Mouse (Mus musculus) heart, embryonic 13.5 days (tissue): ENCODE measurements around the gene Nutm1. TPM values are rescaled to one million over a fixed set of nuclear protein-coding genes. Genes with fewer than 3 reads are reported as not detected.
"Not testable (repeated sequence)": the region's sequence is repeated elsewhere in the genome, so short reads cannot be mapped to it uniquely, and the experiment has no call there.

Experiments
- ATAC-seq: fragments of 200-750 bp; cut with Nextera tagmentation; 2 replicates; pipeline ENCODE4 v1.8.0; 2017; ENCODE audit warnings: moderate TSS enrichment; ENCODE audit not compliant: insufficient number of reproducible peaks, low FRiP score, low TSS enrichment; ENCODE audit errors: extremely low read depth
- H3K27ac ChIP-seq: fragments of 300-500 bp; sonication (generic); replicated peaks from 2 replicates; pipeline ENCODE4 v1.5.1; 2015; ENCODE audit warnings: moderate library complexity, mild to moderate bottlenecking, inconsistent platforms
- H3K27me3 ChIP-seq: fragments of 300-500 bp; sonication (generic); replicated peaks from 2 replicates; pipeline ENCODE4 v1.6.1; 2015; ENCODE audit warnings: mild to moderate bottlenecking, inconsistent platforms
- H3K36me3 ChIP-seq: fragments of 300-500 bp; sonication (generic); 2 replicates; pipeline ENCODE4 v1.6.1; 2015; ENCODE audit warnings: mild to moderate bottlenecking, inconsistent platforms
- H3K4me1 ChIP-seq: fragments of 300-500 bp; sonication (generic); 2 replicates; pipeline ENCODE4 v1.6.1; 2015; ENCODE audit warnings: inconsistent platforms
- H3K4me2 ChIP-seq: fragments of 300-500 bp; sonication (generic); 2 replicates; pipeline ENCODE4 v1.6.1; 2015; ENCODE audit warnings: inconsistent platforms, mild to moderate bottlenecking, moderate library complexity
- H3K4me3 ChIP-seq: fragments of 300-500 bp; sonication (generic); 2 replicates; pipeline ENCODE4 v1.5.1; 2015; ENCODE audit warnings: moderate library complexity, mild to moderate bottlenecking, inconsistent platforms
- H3K9ac ChIP-seq: fragments of 300-500 bp; sonication (generic); 2 replicates; pipeline ENCODE4 v1.6.1; 2015; ENCODE audit warnings: inconsistent platforms, mild to moderate bottlenecking, moderate library complexity
- H3K9me3 ChIP-seq: fragments of 300-500 bp; sonication (generic); 2 replicates; pipeline ENCODE4 v1.6.1; 2016; ENCODE audit warnings: inconsistent platforms
- WGBS: fragments of 180-500 bp; shearing (Covaris S2); methylation state at CpG from one replicate; pipeline ENCODE4 v1.1.7; 2015; ENCODE audit warnings: mixed read lengths; 5-methylcytosine and 5-hydroxymethylcytosine counted together
- polyA plus RNA-seq: library from polyadenylated mRNA; unstranded; fragments of >200 nt; fragmentation: Nextera tagmentation; extraction: Ambion mirVana; gene quantifications from 2 replicates; pipeline ENCODE4 v1.2.1, GENCODE M21; 2015

Gene Nutm1
- 0.04 and 0.05 TPM in 2 replicates for polyA plus RNA-seq

DNA sequence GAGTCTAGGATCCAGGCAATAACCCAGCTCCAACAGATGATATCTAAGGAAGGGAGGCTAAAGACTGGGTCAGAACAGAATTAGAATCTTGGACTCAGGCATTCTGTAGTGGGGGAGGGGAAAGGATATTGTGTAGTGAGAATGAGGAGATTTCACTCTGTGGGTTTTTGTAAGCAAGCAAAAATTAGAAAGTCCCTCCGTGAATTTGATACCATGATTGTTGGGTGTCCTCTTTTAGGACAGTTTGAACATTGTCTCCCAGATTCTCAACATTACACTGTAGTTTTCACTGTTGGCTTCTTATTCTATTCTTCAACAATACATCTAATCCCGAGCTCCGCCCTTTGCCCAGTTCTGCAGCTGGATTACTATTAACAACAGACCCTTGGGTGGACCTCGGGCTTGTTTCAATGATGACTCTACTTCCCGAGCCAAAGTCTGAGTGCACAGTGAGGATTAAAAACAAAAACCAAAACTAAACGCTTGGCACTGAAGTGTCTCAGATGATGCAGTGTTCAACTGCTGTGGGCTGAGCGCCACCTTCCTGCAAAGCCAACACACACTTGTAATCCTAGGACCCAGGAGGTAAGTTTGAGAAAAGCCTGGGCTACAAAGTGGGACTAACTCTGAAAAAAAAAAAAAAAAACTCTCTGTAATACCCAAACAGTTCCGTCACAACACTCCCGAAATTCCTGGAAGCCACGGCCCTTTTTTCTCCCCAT, at the start of gene Nutm1:
Gene Nutm1 (minus strand): TSS at position 51 of the 722 bp plus-strand sequence.
- Histone ChIP-seq H3K9ac (no peak within 1 kb of the TSS), H3K27ac (no peak within 1 kb of the TSS), H3K4me1 (peaks cover 13% of the 10 kb centered on the region), H3K27me3 (no peaks in the 10 kb centered on the region), H3K4me2 (no peak within 1 kb of the TSS), H3K9me3 (no peaks in the 10 kb centered on the region), H3K4me3 (no peak within 1 kb of the TSS), H3K36me3 (no peaks in the 10 kb centered on the region)
- WGBS, result 71% methylated on average over 10 of the region's 10 CpGs
- ATAC-seq, result no peak

DNA sequence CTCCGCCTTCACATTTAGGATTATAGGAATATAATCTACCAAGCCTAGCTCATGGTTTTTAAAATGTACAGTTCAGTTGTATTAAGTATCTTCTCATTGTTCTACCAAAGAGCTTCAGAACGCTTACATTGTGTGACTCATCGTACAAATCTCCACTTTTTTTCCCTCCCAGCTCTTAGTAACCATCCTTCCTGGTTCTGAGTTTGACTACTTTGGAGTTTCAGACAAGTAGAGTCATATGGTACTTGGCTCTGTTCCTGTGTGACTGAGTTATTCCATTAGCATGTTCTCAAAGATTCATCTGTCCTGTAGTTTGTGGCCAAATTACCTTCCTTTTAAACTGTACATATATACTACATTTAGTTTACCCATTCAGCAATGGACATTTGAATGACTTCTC, 49.6 kb upstream of the Nutm1 start:
- Histone ChIP-seq H3K9ac (no peak overlapping the region), H3K36me3 (no peaks in the 10 kb centered on the region), H3K4me2 (peak overlapping the region; percentile 53; the same call in 1 of the 2 replicates), H3K4me3 (no peak overlapping the region), H3K27ac (peak overlapping the region; percentile 54), H3K9me3 (no peaks in the 10 kb centered on the region), H3K27me3 (no peaks in the 10 kb centered on the region), H3K4me1 (peaks cover 33% of the 10 kb centered on the region)
- WGBS, result 64% methylated on average over 3 of the region's 3 CpGs
- ATAC-seq, result no peak

DNA sequence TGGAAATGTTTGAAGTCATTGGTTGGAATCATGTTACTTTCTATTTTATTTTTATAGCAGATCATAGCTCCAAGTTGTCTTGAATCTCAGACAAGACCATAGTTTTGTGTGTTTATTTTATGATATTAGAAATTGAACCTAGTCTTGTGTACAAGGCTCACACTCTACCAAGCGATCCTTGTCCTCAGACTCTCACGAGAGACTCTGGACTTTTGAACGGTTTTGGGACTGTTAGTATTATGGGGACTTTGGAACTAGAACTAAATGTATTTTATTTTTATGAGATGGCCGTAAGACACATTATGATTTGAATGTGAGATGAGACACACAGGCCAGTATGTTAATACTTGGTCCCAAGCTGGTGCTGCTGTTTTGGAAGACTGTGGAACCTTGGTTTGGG, 39.1 kb upstream of the Nutm1 start:
- peaks cover 4% of the 10 kb centered on the region for H3K36me3 ChIP-seq
- no peaks in the 10 kb centered on the region for H3K9me3 ChIP-seq
- no peak overlapping the region for H3K9ac ChIP-seq
- H3K4me1 ChIP-seq, result peaks cover 21% of the 10 kb centered on the region
- H3K4me3 ChIP-seq, result no peak overlapping the region
- no peak for ATAC-seq
- 91% methylated on average over 4 of the region's 4 CpGs for WGBS
- H3K27ac ChIP-seq, result no peak overlapping the region
- H3K4me2 ChIP-seq, result no peak overlapping the region
- H3K27me3 ChIP-seq, result no peaks in the 10 kb centered on the region

DNA sequence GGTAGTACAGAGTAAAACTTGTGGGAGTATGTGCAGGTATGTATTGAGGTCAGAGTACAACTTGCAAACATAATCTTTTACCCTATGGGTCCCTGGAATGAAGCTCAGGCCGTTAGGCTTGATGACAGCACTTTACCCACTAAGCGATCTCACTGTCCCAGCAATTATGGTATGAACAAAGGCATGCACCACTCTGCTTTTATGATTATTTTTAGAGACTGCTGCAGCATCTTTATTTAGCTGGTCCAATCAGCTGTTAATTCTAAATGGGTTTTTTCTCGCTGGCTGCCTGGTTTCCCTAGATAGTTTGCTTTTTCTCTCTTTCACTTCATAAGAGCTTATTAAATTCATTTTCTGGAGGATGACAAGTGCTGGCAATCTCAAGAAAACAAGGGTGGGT, 37.1 kb upstream of the Nutm1 start:
- peak overlapping the region; percentile 29 for H3K4me3 ChIP-seq
- ATAC-seq, result no peak

DNA sequence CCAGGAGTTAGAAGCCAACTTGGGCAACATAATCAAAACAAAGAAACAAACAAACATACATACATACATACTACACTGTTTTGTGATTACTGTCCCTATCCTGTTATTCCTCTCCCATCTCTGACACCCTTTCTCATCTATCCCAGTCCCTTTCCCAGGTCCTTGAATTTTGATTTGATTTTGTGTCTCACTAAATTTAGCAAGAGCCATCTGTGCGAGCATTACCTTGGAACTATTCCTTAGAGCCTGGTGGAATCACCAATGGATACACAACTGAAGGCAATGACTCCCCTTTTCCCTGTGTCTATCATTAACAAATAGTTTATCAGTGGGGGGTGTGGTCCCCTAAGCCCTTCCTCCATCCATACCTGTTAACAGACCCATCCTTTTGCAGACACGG, 33.7 kb upstream of the Nutm1 start:
- H3K4me2 ChIP-seq, result no peak overlapping the region
- no peak overlapping the region for H3K27ac ChIP-seq
- no peak for ATAC-seq
- no peaks in the 10 kb centered on the region for H3K27me3 ChIP-seq
- H3K4me1 ChIP-seq, result peaks cover 23% of the 10 kb centered on the region
- no peaks in the 10 kb centered on the region for H3K9me3 ChIP-seq
- 66% methylated on average over 2 of the region's 2 CpGs for WGBS
- no peak overlapping the region for H3K4me3 ChIP-seq
- peaks cover 4% of the 10 kb centered on the region for H3K36me3 ChIP-seq
- H3K9ac ChIP-seq, result no peak overlapping the region

More for the DNA sequence above, 37.1 kb upstream of the Nutm1 start:
- H3K9ac ChIP-seq, result peak overlapping the region; percentile 67; the same call in 1 of the 2 replicates
- peaks cover 21% of the 10 kb centered on the region for H3K4me1 ChIP-seq
- peak overlapping the region; percentile 93 for H3K27ac ChIP-seq
- 42% methylated on average over 3 of the region's 3 CpGs for WGBS
- H3K9me3 ChIP-seq, result no peaks in the 10 kb centered on the region
- peaks cover 4% of the 10 kb centered on the region for H3K36me3 ChIP-seq
- H3K27me3 ChIP-seq, result no peaks in the 10 kb centered on the region
- H3K4me2 ChIP-seq, result peak overlapping the region; percentile 58

DNA sequence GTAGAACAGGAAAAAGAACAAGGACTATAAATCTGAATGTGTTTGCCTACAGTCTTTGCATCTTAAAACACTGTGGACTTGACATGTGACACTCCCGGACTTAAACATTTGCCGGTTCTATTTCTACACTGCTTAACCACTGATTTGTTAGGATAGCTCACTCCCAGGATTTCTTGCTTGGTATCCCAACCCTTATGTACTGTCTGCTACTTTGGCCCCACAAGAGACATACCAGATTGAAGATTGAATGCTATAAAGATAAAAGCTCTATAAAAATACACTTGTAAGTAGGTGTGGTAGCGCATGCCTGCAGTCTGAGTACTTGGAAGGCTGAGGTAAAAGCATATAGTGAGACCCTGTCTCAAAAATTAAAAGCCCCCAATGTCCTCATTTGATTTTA, 30.4 kb upstream of the Nutm1 start:
- Histone ChIP-seq H3K36me3 (peaks cover 4% of the 10 kb centered on the region), H3K27ac (no peak overlapping the region), H3K4me1 (peaks cover 12% of the 10 kb centered on the region), H3K4me3 (no peak overlapping the region), H3K27me3 (no peaks in the 10 kb centered on the region), H3K9ac (no peak overlapping the region), H3K9me3 (no peaks in the 10 kb centered on the region), H3K4me2 (no peak overlapping the region)
- WGBS, result 78% methylated on average over 3 of the region's 3 CpGs
- no peak for ATAC-seq

DNA sequence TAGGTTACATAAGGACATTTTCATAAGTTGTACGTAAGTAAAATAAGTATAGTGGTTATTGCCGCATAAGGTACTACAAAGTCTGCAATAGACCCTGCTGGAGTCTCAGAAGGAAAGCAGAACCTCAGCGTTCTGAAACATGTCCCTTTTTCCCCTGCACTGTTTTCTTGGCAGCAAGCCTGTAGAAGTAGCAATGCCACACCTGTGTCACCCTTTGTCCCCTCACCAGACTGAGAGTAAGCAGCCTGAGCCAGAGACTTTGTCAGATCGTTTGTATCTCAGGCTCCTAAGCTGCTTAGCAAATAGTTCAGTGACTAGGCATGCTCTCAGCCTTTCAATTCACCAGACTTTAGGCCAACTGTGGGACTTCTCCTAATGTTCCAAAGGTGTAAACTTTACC, 28.0 kb upstream of the Nutm1 start:
- no peak overlapping the region for H3K27ac ChIP-seq
- 60% methylated on average over 4 of the region's 4 CpGs for WGBS

DNA sequence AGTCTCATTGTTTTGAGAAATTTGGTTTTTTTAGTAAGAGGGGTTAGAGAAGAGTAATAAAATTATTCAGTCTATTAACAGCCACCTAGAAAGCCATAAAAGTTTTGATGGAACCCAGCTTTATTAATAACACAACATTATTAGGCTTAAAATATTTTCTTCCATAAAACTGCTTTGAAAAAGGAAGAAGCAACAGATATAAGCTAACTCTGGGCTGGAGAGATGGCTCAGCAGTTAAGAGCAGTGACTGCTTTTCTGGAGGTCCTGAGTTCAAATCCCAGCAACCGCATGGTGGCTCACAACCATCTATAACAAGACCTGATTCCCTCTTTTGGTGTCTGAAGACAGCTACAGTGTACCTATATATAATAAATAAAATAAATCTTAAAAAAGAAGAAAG, 27.0 kb upstream of the Nutm1 start:
- H3K4me1 ChIP-seq, result peaks cover 16% of the 10 kb centered on the region
- H3K27ac ChIP-seq, H3K4me3 ChIP-seq, ATAC-seq, H3K36me3 ChIP-seq, H3K4me2 ChIP-seq, H3K9me3 ChIP-seq, H3K9ac ChIP-seq, H3K27me3 ChIP-seq: not testable (repeated sequence)
- WGBS, result 93% methylated on average over 1 of the region's 1 CpGs

More for the DNA sequence above, 28.0 kb upstream of the Nutm1 start:
- peaks cover 16% of the 10 kb centered on the region for H3K4me1 ChIP-seq
- no peaks in the 10 kb centered on the region for H3K36me3 ChIP-seq
- H3K9ac ChIP-seq, result peak overlapping the region; percentile 3; the same call in 1 of the 2 replicates
- no peak overlapping the region for H3K4me3 ChIP-seq
- H3K9me3 ChIP-seq, result no peaks in the 10 kb centered on the region
- ATAC-seq, result no peak
- no peaks in the 10 kb centered on the region for H3K27me3 ChIP-seq
- H3K4me2 ChIP-seq, result no peak overlapping the region; the same call in 1 of the 2 replicates

DNA sequence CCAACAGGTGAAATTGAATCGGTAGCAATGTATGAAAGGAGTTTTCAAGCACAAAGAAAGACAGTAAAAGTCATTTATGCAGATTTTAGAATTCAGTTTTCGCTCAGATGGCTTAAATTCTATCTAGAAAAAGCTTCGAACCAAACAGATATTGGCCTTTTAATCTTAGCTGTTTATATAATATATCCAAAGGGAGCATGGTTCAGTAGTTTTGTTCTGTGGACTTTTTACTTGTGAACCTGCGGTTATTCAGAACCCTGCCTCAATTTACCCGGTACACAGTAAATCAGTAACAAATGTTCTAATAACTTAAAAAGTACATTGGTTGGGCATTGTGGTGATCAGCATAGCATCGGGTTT, 25.9 kb upstream of the Nutm1 start:
- WGBS, result 57% methylated on average over 6 of the region's 6 CpGs
- H3K4me2 ChIP-seq, result peak overlapping the region; percentile 90
- H3K4me3 ChIP-seq, result peak overlapping the region; percentile 69
- ATAC-seq, result no peak
- H3K4me1 ChIP-seq, result peaks cover 16% of the 10 kb centered on the region
- no peaks in the 10 kb centered on the region for H3K36me3 ChIP-seq
- H3K9me3 ChIP-seq, result no peaks in the 10 kb centered on the region
- H3K27me3 ChIP-seq, result no peaks in the 10 kb centered on the region
- H3K27ac ChIP-seq, result no peak overlapping the region
- H3K9ac ChIP-seq, result peak overlapping the region; percentile 89

DNA sequence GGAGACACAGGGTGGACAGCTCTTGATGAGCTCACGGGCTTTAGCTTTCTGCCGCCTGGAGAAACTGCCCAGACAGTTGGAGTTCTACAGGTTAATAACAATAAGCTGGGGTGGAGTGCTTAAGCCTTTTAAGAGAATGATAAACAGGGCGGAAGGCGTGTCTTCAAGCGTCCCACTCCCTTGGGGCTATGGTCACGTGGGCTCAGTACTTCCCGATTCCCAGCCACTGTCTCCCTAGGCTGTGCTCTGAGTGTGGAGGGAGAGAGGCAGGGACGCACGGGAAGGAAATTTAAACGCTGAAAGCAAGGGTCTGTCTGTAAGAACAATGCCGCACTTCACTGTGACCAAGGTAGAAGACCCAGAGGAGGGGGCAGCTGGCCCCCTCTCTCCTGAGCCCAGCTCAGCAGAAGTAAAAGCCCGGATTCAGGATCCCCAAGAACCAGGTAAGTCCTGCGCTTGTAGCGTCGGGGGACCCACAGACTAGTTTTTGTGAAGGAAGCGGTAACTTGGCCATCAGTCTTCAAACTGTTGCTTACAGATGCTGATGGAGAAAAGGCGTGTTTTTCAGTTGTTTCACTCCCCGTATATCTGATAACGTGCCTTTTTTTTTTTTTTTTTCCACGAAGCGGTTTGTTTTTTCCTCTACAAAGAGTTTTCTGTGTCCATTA, 25.4 kb upstream of the Nutm1 start:
- 2% methylated on average over 21 of the region's 21 CpGs for WGBS
- no peaks in the 10 kb centered on the region for H3K9me3 ChIP-seq

DNA sequence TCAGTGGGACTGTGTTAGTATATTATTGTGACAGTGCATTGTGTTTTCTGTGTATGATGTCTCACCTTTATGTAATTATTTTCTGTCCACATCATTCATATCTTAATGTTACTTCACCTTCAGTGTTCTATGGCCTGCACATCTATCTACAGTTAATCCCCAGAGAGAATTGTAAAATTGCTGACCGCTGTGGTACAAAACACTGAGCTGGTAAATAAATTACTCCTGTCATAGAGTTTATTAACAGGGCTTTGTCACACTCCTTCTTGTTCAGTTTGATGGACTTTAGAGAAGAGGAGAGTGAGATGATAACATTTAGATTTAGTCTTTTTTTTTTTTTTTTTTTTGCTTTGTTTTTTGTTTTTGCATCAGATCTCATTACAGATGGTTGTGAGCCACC, 23.8 kb upstream of the Nutm1 start:
- Histone ChIP-seq H3K4me3 (no peak overlapping the region), H3K27ac (no peak overlapping the region), H3K36me3 (no peaks in the 10 kb centered on the region), H3K9me3 (no peaks in the 10 kb centered on the region), H3K4me1 (peaks cover 10% of the 10 kb centered on the region), H3K27me3 (no peaks in the 10 kb centered on the region), H3K4me2 (no peak overlapping the region), H3K9ac (no peak overlapping the region)
- WGBS, result 96% methylated on average over 1 of the region's 1 CpGs
- no peak for ATAC-seq

More for the DNA sequence above, 25.4 kb upstream of the Nutm1 start:
- Histone ChIP-seq H3K27me3 (no peaks in the 10 kb centered on the region), H3K36me3 (no peaks in the 10 kb centered on the region), H3K4me2 (peak overlapping the region; percentile 90), H3K4me1 (peaks cover 14% of the 10 kb centered on the region), H3K4me3 (peak overlapping the region; percentile 69), H3K27ac (peak overlapping the region; percentile 67), H3K9ac (peak overlapping the region; percentile 89)
- peak; percentile 94 for ATAC-seq
